Mouse (Mus musculus) myocyte (in vitro differentiated cells): ENCODE data around the gene Hoxc5.

ENCODE experiments used
- MYOD1 ChIP-seq, 3 experiments: IDR thresholded peaks; one replicate each; pipeline ENCODE4 v1.6.1; 2011; ENCODE audit warnings: control low read depth in 2 of 3, low read depth in 2 of 3, mild to moderate bottlenecking in 2 of 3, moderate library complexity in 1 of 3; ENCODE audit not compliant: insufficient read length in 2 of 3, control insufficient read depth in 1 of 3
- POLR2A ChIP-seq: IDR thresholded peaks from one replicate; pipeline ENCODE4 v1.6.1; 2011; ENCODE audit warnings: low read depth, mild to moderate bottlenecking, control low read depth, moderate library complexity; ENCODE audit not compliant: insufficient read length
- POLR2AphosphoS2 ChIP-seq: IDR thresholded peaks from one replicate; pipeline ENCODE4 v1.6.1; 2011; ENCODE audit warnings: low read depth, control low read depth; ENCODE audit not compliant: insufficient read length
- USF1 ChIP-seq: IDR thresholded peaks from one replicate; pipeline ENCODE4 v1.6.1; 2011; ENCODE audit warnings: low read depth, mild to moderate bottlenecking, control low read depth, moderate library complexity

DNA sequence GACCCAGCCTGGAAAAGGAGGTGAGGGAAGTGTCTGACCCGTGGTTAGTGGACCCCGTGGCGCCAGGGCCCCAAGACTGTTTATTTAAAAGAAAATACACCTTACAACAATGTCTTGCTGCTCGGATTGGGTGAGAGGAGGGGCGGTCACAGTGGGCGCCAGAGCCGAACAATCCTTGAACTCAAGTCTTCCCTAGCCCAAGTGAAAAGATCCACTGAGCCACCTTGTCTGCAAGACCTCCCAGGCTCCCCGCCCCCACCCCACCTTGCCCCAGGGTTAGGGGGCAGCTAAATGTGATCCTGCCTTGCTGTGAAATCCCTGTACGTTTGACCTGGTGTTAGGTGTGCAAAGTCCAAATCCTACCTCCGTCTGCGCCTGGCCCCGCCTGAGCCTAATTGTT is 10.3 kb upstream of the Hoxc5 start:
- TF ChIP-seq USF1 (no peak), POLR2A (no peak), MYOD1 (IDR thresholded peaks at IDR 0.05; ENCODE audit: control insufficient read depth in 1 of 3, insufficient read length in 2 of 3, low read depth in 2 of 3) (no peak), POLR2AphosphoS2 (peak; percentile 13)
